In genomic region chr3:105169117-105169516, GRCm38 (mm10) we compare ENCODE assay signal across 15 mouse cellular contexts.
DNase-seq lines count a peak whose midpoint lies in the region; ATAC-seq lines count a peak whose summit lies in the region.
"Had no signal": no experiment of that assay in that cellular context is flagged by ENCODE, and none has a peak within 500 bp of the region (broad histone marks: within the 10 kb centered on the region; RNA-seq: fewer than 3 reads in every experiment).

No protein-coding gene starts in this region.

- no peaks in the 10 kb centered on the region for H3K36me3 ChIP-seq in hindbrain, embryonic 13.5 days
- H3K36me3 ChIP-seq in hindbrain, embryonic 11.5 days (ENCODE audit: control insufficient read depth, insufficient read depth, low read length) = no peaks in the 10 kb centered on the region
- no peaks in the 10 kb centered on the region for H3K36me3 ChIP-seq in hindbrain, embryonic 14.5 days (replicated peaks; ENCODE audit: control insufficient read depth, insufficient read depth)
- H3K36me3 ChIP-seq in midbrain, embryonic 15.5 days (replicated peaks) = no peaks in the 10 kb centered on the region
- H3K36me3 ChIP-seq: embryonic facial prominence, embryonic 10.5 days; heart, embryonic 15.5 days; liver, embryonic 12.5 days had no signal

- peak; percentile 62 for ATAC-seq in hindbrain, embryonic 13.5 days (ENCODE audit: low FRiP score)
- no peak for ATAC-seq in hindbrain, embryonic 11.5 days (ENCODE audit: low FRiP score)
- peak; percentile 47; the same call in 1 of the 2 replicates for ATAC-seq in hindbrain, embryonic 14.5 days (ENCODE audit: low FRiP score)
- peak; percentile 57 for ATAC-seq in midbrain, embryonic 15.5 days (replicated peaks)
- ATAC-seq: forebrain, embryonic 16.5 days; liver, embryonic 12.5 days had no signal

- no peaks in the 10 kb centered on the region for H3K9me3 ChIP-seq in hindbrain, embryonic 13.5 days
- no peaks in the 10 kb centered on the region for H3K9me3 ChIP-seq in hindbrain, embryonic 11.5 days (ENCODE audit: control insufficient read depth, low read length)
- H3K9me3 ChIP-seq in hindbrain, embryonic 14.5 days (ENCODE audit: control insufficient read depth, low read length) = 0 out of 2 replicates have a peak, but pooled peaks cover 7% of the 10 kb centered on the region
- H3K9me3 ChIP-seq in midbrain, embryonic 15.5 days = no peaks in the 10 kb centered on the region
- H3K9me3 ChIP-seq: embryonic facial prominence, embryonic 10.5 days; heart, embryonic 15.5 days; liver, embryonic 12.5 days had no signal

- no peaks in the 10 kb centered on the region for H3K27me3 ChIP-seq in hindbrain, embryonic 13.5 days
- no peaks in the 10 kb centered on the region for H3K27me3 ChIP-seq in hindbrain, embryonic 11.5 days (ENCODE audit: control insufficient read depth, insufficient read depth, low read length)
- no peaks in the 10 kb centered on the region for H3K27me3 ChIP-seq in hindbrain, embryonic 14.5 days (ENCODE audit: control insufficient read depth, insufficient read depth, low read length)
- no peaks in the 10 kb centered on the region for H3K27me3 ChIP-seq in midbrain, embryonic 15.5 days (replicated peaks)
- H3K27me3 ChIP-seq: heart, embryonic 15.5 days; liver, embryonic 12.5 days had no signal

- H3K4me1 ChIP-seq in hindbrain, embryonic 13.5 days (replicated peaks) = peaks cover 17% of the 10 kb centered on the region
- H3K4me1 ChIP-seq in hindbrain, embryonic 11.5 days (replicated peaks; ENCODE audit: control insufficient read depth, insufficient read depth, low read length) = no peaks in the 10 kb centered on the region
- peaks cover 7% of the 10 kb centered on the region; the same call in 1 of the 2 replicates for H3K4me1 ChIP-seq in hindbrain, embryonic 14.5 days (replicated peaks; ENCODE audit: control insufficient read depth, insufficient read depth, low read length)
- H3K4me1 ChIP-seq in midbrain, embryonic 15.5 days = peaks cover 8% of the 10 kb centered on the region
- H3K4me1 ChIP-seq: heart, embryonic 15.5 days; liver, embryonic 12.5 days had no signal

- 0 out of 2 replicates have a peak overlapping the region, but pooled peaks have one; percentile 40 for H3K27ac ChIP-seq in hindbrain, embryonic 13.5 days
- no peak overlapping the region for H3K27ac ChIP-seq in hindbrain, embryonic 11.5 days (ENCODE audit: low read depth, low read length)
- H3K27ac ChIP-seq in hindbrain, embryonic 14.5 days = peak overlapping the region; percentile 32; the same call in 1 of the 2 replicates
- H3K27ac ChIP-seq in midbrain, embryonic 15.5 days = no peak overlapping the region
- H3K27ac ChIP-seq: embryonic facial prominence, embryonic 10.5 days; gastrocnemius, adult 2 months; heart, embryonic 15.5 days; liver, embryonic 12.5 days had no signal

- H3K4me2 ChIP-seq in hindbrain, embryonic 13.5 days = no peak overlapping the region
- no peak overlapping the region for H3K4me2 ChIP-seq in hindbrain, embryonic 11.5 days (replicated peaks; ENCODE audit: low read depth, low read length)
- no peak overlapping the region for H3K4me2 ChIP-seq in hindbrain, embryonic 14.5 days (replicated peaks)
- H3K4me2 ChIP-seq in midbrain, embryonic 15.5 days = no peak overlapping the region
- H3K4me2 ChIP-seq: heart, embryonic 15.5 days; liver, embryonic 12.5 days had no signal

- H3K4me3 ChIP-seq in hindbrain, embryonic 13.5 days = no peak overlapping the region
- no peak overlapping the region for H3K4me3 ChIP-seq in hindbrain, embryonic 11.5 days (ENCODE audit: low read depth, low read length)
- no peak overlapping the region for H3K4me3 ChIP-seq in hindbrain, embryonic 14.5 days (replicated peaks; ENCODE audit: low read length)
- H3K4me3 ChIP-seq in midbrain, embryonic 15.5 days = no peak overlapping the region
- H3K4me3 ChIP-seq: embryonic facial prominence, embryonic 10.5 days; gastrocnemius, adult 2 months; heart, embryonic 15.5 days; liver, embryonic 12.5 days had no signal

- DNase-seq in hindbrain, embryonic 11.5 days (ENCODE audit: low spot score) = no peak
- DNase-seq in lung, postnatal 4 days = peak; percentile 16 to 64
- DNase-seq in lung, adult 18-20 months = no peak
- DNase-seq in hindbrain, embryonic 14.5 days (ENCODE audit: low spot score) = no peak
- no peak for DNase-seq in frontal cortex, adult 2 months (ENCODE audit: extremely low spot score in 1 of 2, low spot score in 1 of 2)
- DNase-seq: cerebellum, postnatal 36 days; gastrocnemius, adult 2 months; heart, adult 18-20 months; kidney, adult 2 months had no signal

- 42% methylated on average over 4 of the region's 4 CpGs for WGBS in hindbrain, embryonic 13.5 days
- 41% methylated on average over 4 of the region's 4 CpGs for WGBS in hindbrain, embryonic 11.5 days
- WGBS in hindbrain, embryonic 14.5 days = 25% methylated on average over 4 of the region's 4 CpGs
- 26% methylated on average over 4 of the region's 4 CpGs for WGBS in midbrain, embryonic 15.5 days

- H3K9ac ChIP-seq in hindbrain, embryonic 13.5 days = no peak overlapping the region
- H3K9ac ChIP-seq in hindbrain, embryonic 11.5 days (ENCODE audit: low read depth, low read length) = no peak overlapping the region
- no peak overlapping the region for H3K9ac ChIP-seq in hindbrain, embryonic 14.5 days
- no peak overlapping the region for H3K9ac ChIP-seq in midbrain, embryonic 15.5 days
- H3K9ac ChIP-seq: heart, embryonic 15.5 days; liver, embryonic 12.5 days had no signal

Comparison
In these comparisons a context has a peak if more than half of its experiments do, and no peak if none do; other contexts are left out.
1. H3K27ac ChIP-seq: peak in hindbrain, embryonic 13.5 days (single experiment) and hindbrain, embryonic 14.5 days (single experiment); none in hindbrain, embryonic 11.5 days (single experiment) and midbrain, embryonic 15.5 days (single experiment).
2. DNase-seq: peak in lung, postnatal 4 days (2 of 2); none in hindbrain, embryonic 11.5 days (single experiment), lung, adult 18-20 months (0 of 2), hindbrain, embryonic 14.5 days (single experiment) and frontal cortex, adult 2 months (0 of 2).